Mouse (Mus musculus): ENCODE data around the gene Cep83. TPM values are rescaled to one million over a fixed set of nuclear protein-coding genes. Genes with fewer than 3 reads are reported as not detected.
"Not testable (repeated sequence)": the region's sequence is repeated elsewhere in the genome, so short reads cannot be mapped to it uniquely, and the experiment has no call there.

The Cep83 gene
- polyA plus RNA-seq, 1 experiment from 2014 or later = 17.4 TPM

DNA sequence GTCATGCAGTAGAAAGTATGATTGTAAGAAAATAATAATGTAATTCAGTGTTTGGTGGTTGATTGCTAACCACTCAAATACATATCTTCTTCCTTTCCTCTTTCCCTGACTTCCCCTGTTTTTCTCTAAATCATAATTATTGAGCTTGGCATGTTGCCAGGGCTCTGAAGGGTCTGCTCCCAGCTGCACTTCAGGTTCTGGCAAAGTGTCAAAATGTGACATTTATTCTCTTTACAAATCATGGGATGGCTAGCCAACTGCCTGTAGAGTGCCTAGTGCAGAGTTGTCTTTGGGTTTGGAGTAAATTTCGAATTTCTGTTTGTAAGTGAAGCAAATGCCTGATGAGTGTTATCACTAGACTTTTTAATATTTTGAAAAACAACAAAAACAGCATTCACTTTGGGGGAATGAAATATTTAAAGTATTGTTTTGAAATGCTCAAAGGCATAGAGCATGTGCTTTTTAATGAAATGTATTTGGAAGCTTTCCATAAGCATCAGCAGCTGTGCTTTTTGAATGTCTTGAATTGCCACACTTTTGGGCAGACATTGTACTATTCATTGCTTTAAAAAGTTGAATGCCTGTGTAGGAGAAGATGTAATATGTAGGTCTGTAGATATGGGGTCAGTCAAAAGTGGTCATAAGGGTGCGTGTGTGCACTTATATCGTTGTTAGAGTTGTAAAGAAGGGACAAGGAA is 21.3 kb downstream of the Cep83 start:
- Histone ChIP-seq H3K4me1 (peaks cover 3% of the 10 kb centered on the region; the same call in 1 of the 2 replicates), H3K36me3 (no peaks in the 10 kb centered on the region), H3K27me3 (no peaks in the 10 kb centered on the region), H3K4me2 (no peak overlapping the region), H3K9ac (no peak overlapping the region), H3K9me3 (no peaks in the 10 kb centered on the region), H3K27ac (no peak overlapping the region), H3K4me3 (no peak overlapping the region)
- WGBS = 76% methylated on average over 3 of the region's 3 CpGs
- no peak for ATAC-seq (ENCODE audit: insufficient number of reproducible peaks, low FRiP score, low TSS enrichment, low read depth)

DNA sequence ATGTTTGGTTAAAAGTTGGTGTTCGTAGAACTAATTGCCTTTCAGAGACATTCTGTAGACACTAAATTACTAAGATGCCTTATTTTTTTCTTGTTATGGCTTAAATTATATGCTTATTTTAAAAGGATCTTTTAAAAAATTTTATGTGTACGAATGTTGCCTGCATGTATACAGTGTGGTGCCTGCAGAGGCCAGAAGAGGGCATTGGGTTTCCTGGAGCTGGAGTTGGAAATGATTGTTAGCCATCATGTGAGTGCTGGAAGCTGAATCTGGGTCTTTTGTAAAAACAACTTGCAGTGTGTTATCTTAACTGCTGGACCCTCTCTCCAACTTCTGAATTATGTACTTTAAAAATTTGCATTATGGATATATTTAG is 21.9 kb downstream of the Cep83 start:
- no peaks in the 10 kb centered on the region for H3K9me3 ChIP-seq
- no peak overlapping the region for H3K27ac ChIP-seq
- H3K36me3 ChIP-seq = no peaks in the 10 kb centered on the region
- WGBS = 85% methylated on average over 2 of the region's 2 CpGs
- no peak for ATAC-seq (ENCODE audit: insufficient number of reproducible peaks, low FRiP score, low TSS enrichment, low read depth)
- peaks cover 3% of the 10 kb centered on the region; the same call in 1 of the 2 replicates for H3K4me1 ChIP-seq
- H3K9ac ChIP-seq = no peak overlapping the region
- no peak overlapping the region for H3K4me2 ChIP-seq
- H3K27me3 ChIP-seq = no peaks in the 10 kb centered on the region
- H3K4me3 ChIP-seq = no peak overlapping the region

GRCm38 (mm10) chr10:94720300-94720699 is 31.8 kb downstream of the Cep83 start:
- Histone ChIP-seq H3K4me1 (no peaks in the 10 kb centered on the region), H3K9ac (no peak overlapping the region), H3K27me3 (no peaks in the 10 kb centered on the region), H3K4me3 (no peak overlapping the region), H3K4me2 (no peak overlapping the region), H3K36me3 (peaks cover 5% of the 10 kb centered on the region; the same call in 1 of the 2 replicates), H3K9me3 (no peaks in the 10 kb centered on the region), H3K27ac (no peak overlapping the region)
- no peak for ATAC-seq (ENCODE audit: insufficient number of reproducible peaks, low FRiP score, low TSS enrichment, low read depth)
- 79% methylated on average over 6 of the region's 6 CpGs for WGBS

- not testable (repeated sequence) for H3K4me2 ChIP-seq, H3K27ac ChIP-seq, H3K27me3 ChIP-seq
These were observed 39.6 kb downstream of the Cep83 start for GRCm38 (mm10) chr10:94728053-94728452.

DNA sequence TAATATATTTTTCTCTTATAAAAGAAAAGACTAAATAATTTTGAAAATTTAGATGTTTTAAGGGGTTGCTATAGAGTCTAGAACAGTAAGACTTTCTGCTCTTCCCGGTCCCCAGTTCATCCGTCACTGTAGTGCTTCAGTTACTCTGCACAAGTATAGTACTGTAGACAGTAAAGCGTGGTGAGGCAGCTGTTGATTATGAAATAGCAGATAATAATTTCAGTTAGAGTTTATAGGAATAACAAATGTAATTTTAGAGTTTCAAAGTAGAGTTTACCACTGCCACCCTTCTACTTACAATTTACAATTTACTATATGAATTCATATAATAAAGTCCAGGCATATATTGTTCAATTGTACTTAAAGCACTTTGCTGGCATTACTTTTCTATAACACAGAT is 42.0 kb downstream of the Cep83 start:
- ATAC-seq (ENCODE audit: insufficient number of reproducible peaks, low FRiP score, low TSS enrichment, low read depth) = no peak
- H3K27ac ChIP-seq = no peak overlapping the region
- no peaks in the 10 kb centered on the region for H3K27me3 ChIP-seq
- H3K36me3 ChIP-seq = peaks cover 11% of the 10 kb centered on the region; the same call in 1 of the 2 replicates
- whole genome bisulfite sequencing = 98% methylated on average over 3 of the region's 3 CpGs
- no peaks in the 10 kb centered on the region for H3K9me3 ChIP-seq
- no peak overlapping the region for H3K4me2 ChIP-seq
- no peaks in the 10 kb centered on the region for H3K4me1 ChIP-seq
- no peak overlapping the region for H3K4me3 ChIP-seq
- no peak overlapping the region for H3K9ac ChIP-seq

More at GRCm38 (mm10) chr10:94728053-94728452, 39.6 kb downstream of the Cep83 start:
- H3K9ac ChIP-seq; H3K4me3 ChIP-seq; H3K9me3 ChIP-seq; ATAC-seq (ENCODE audit: insufficient number of reproducible peaks, low FRiP score, low TSS enrichment, low read depth); H3K4me1 ChIP-seq: not testable (repeated sequence)
- WGBS = 89% methylated on average over 2 of the region's 2 CpGs
- peaks cover 11% of the 10 kb centered on the region; the same call in 1 of the 2 replicates for H3K36me3 ChIP-seq

DNA sequence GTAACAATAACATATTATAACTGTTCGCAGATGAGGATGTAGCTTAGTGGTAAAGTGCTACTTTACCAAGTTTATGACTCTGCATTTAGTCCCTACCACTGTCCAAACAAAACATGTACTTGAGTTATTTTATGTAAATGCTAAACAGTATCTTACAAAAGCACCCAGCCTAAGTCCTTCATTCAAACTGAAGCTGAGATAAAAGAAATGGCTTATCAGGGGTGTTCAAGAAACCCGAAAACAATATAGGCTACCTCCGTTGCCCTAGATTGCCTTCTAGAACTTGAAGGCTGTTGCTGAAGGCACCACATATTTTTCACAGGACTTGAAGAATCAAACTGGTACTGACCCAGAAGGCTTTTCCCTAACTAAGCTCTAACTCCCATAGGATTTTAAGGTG is 46.4 kb downstream of the Cep83 start:
- Histone ChIP-seq H3K4me2 (no peak overlapping the region), H3K9me3 (no peaks in the 10 kb centered on the region), H3K27me3 (no peaks in the 10 kb centered on the region), H3K9ac (no peak overlapping the region), H3K36me3 (no peaks in the 10 kb centered on the region), H3K4me3 (no peak overlapping the region), H3K4me1 (no peaks in the 10 kb centered on the region), H3K27ac (no peak overlapping the region)
- WGBS = 93% methylated on average over 3 of the region's 3 CpGs
- ATAC-seq (ENCODE audit: insufficient number of reproducible peaks, low FRiP score, low TSS enrichment, low read depth) = no peak

GRCm38 (mm10) chr10:94740221-94740620 is 51.8 kb downstream of the Cep83 start:
- Histone ChIP-seq H3K4me2 (no peak overlapping the region), H3K27me3 (no peaks in the 10 kb centered on the region), H3K4me1 (no peaks in the 10 kb centered on the region), H3K4me3 (no peak overlapping the region), H3K9me3 (no peaks in the 10 kb centered on the region), H3K9ac (no peak overlapping the region), H3K27ac (no peak overlapping the region), H3K36me3 (no peaks in the 10 kb centered on the region)
- ATAC-seq (ENCODE audit: insufficient number of reproducible peaks, low FRiP score, low TSS enrichment, low read depth) = no peak
- 74% methylated on average over 2 of the region's 2 CpGs for WGBS

- H3K27ac ChIP-seq = no peak overlapping the region
- no peak overlapping the region for H3K4me3 ChIP-seq
- no peaks in the 10 kb centered on the region for H3K4me1 ChIP-seq
- no peak for ATAC-seq (ENCODE audit: insufficient number of reproducible peaks, low FRiP score, low TSS enrichment, low read depth)
- no peaks in the 10 kb centered on the region for H3K27me3 ChIP-seq
- no peak overlapping the region for H3K9ac ChIP-seq
- no peaks in the 10 kb centered on the region for H3K9me3 ChIP-seq
- H3K36me3 ChIP-seq = no peaks in the 10 kb centered on the region
- no peak overlapping the region for H3K4me2 ChIP-seq
- WGBS = 97% methylated on average over 3 of the region's 3 CpGs
These were observed 53.0 kb downstream of the Cep83 start for GRCm38 (mm10) chr10:94741459-94741858.

- ATAC-seq (ENCODE audit: insufficient number of reproducible peaks, low FRiP score, low TSS enrichment, low read depth) = no peak
- H3K9me3 ChIP-seq = no peaks in the 10 kb centered on the region
- WGBS = 61% methylated on average over 2 of the region's 2 CpGs
These were observed 58.6 kb downstream of the Cep83 start for GRCm38 (mm10) chr10:94747011-94747410.

GRCm38 (mm10) chr10:94771496-94771895 is 83.0 kb downstream of the Cep83 start:
- 27% methylated on average over 3 of the region's 3 CpGs for WGBS
- no peak overlapping the region for H3K27ac ChIP-seq
- no peak for ATAC-seq (ENCODE audit: insufficient number of reproducible peaks, low FRiP score, low TSS enrichment, low read depth)

More at GRCm38 (mm10) chr10:94747011-94747410, 58.6 kb downstream of the Cep83 start:
- H3K4me2 ChIP-seq = no peak overlapping the region
- H3K9ac ChIP-seq = no peak overlapping the region
- H3K4me1 ChIP-seq = no peaks in the 10 kb centered on the region
- H3K36me3 ChIP-seq = peaks cover 7% of the 10 kb centered on the region; the same call in 1 of the 2 replicates
- no peaks in the 10 kb centered on the region for H3K27me3 ChIP-seq
- H3K27ac ChIP-seq = no peak overlapping the region
- no peak overlapping the region for H3K4me3 ChIP-seq

DNA sequence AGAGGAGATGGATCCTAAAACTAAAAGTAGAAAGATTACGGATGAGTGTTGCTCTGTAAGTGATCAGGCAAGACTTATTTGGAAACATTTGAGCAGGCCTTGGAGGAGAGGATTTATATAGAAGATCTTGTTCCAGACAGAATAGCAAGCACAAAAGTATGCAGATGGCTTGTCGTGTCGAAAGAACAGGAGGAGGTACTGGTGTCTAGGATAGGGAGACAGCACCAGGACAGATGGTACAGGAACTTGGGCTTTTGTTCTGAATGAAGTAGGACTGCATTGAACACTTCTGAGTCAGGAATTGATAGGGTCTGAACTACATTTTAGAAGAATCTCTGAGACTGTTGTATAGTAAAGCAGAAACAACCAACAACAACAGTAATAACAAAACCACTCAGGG is 89.1 kb downstream of the Cep83 start:
- no peak for ATAC-seq (ENCODE audit: insufficient number of reproducible peaks, low FRiP score, low TSS enrichment, low read depth)
- no peak overlapping the region for H3K27ac ChIP-seq
- peaks cover 18% of the 10 kb centered on the region; the same call in 1 of the 2 replicates for H3K36me3 ChIP-seq
- WGBS = 93% methylated on average over 3 of the region's 3 CpGs
- no peaks in the 10 kb centered on the region for H3K27me3 ChIP-seq
- no peak overlapping the region for H3K9ac ChIP-seq
- H3K4me1 ChIP-seq = no peaks in the 10 kb centered on the region
- no peaks in the 10 kb centered on the region for H3K9me3 ChIP-seq
- no peak overlapping the region for H3K4me2 ChIP-seq
- no peak overlapping the region for H3K4me3 ChIP-seq

More at GRCm38 (mm10) chr10:94771496-94771895, 83.0 kb downstream of the Cep83 start:
- Histone ChIP-seq H3K4me1 (0 out of 2 replicates have a peak, but pooled peaks cover 3% of the 10 kb centered on the region), H3K27me3 (no peaks in the 10 kb centered on the region), H3K36me3 (peaks cover 3% of the 10 kb centered on the region; the same call in 1 of the 2 replicates), H3K4me3 (no peak overlapping the region), H3K9me3 (no peaks in the 10 kb centered on the region), H3K4me2 (no peak overlapping the region), H3K9ac (no peak overlapping the region)

GRCm38 (mm10) chr10:94779319-94779718 is 90.9 kb downstream of the Cep83 start:
- Histone ChIP-seq H3K4me2 (no peak overlapping the region), H3K36me3 (peaks cover 18% of the 10 kb centered on the region; the same call in 1 of the 2 replicates), H3K4me1 (no peaks in the 10 kb centered on the region), H3K9ac (no peak overlapping the region), H3K9me3 (no peaks in the 10 kb centered on the region), H3K27ac (no peak overlapping the region), H3K4me3 (no peak overlapping the region), H3K27me3 (no peaks in the 10 kb centered on the region)
- no peak for ATAC-seq (ENCODE audit: insufficient number of reproducible peaks, low FRiP score, low TSS enrichment, low read depth)
- 94% methylated on average over 4 of the region's 4 CpGs for WGBS
